Mouse (Mus musculus) heart, embryonic 15.5 days (tissue): ENCODE measurements around the gene C5ar2. TPM values are rescaled to one million over a fixed set of nuclear protein-coding genes. Genes with fewer than 3 reads are reported as not detected.
"Not testable (repeated sequence)": the region's sequence is repeated elsewhere in the genome, so short reads cannot be mapped to it uniquely, and the experiment has no call there.

Experiments used
- ATAC-seq: fragments of 200-750 bp; cut with Nextera tagmentation; replicated peaks from 2 replicates; pipeline ENCODE4 v1.8.0; 2017; ENCODE audit warnings: low read depth, moderate TSS enrichment; ENCODE audit not compliant: insufficient number of reproducible peaks, insufficient read depth, low FRiP score
- H3K27ac ChIP-seq: fragments of 300-500 bp; sonication (generic); 2 replicates; pipeline ENCODE4 v1.5.1; 2015; ENCODE audit warnings: mild to moderate bottlenecking, inconsistent platforms
- H3K27me3 ChIP-seq: fragments of 300-500 bp; sonication (generic); 2 replicates; pipeline ENCODE4 v1.6.1; 2015; ENCODE audit warnings: inconsistent platforms
- H3K36me3 ChIP-seq: fragments of 300-500 bp; sonication (generic); 2 replicates; pipeline ENCODE4 v1.6.1; 2015; ENCODE audit warnings: mild to moderate bottlenecking, inconsistent platforms
- H3K4me1 ChIP-seq: fragments of 300-500 bp; sonication (generic); replicated peaks from 2 replicates; pipeline ENCODE4 v1.6.1; 2015; ENCODE audit warnings: inconsistent platforms
- H3K4me2 ChIP-seq: fragments of 300-500 bp; sonication (generic); 2 replicates; pipeline ENCODE4 v1.6.1; 2015; ENCODE audit warnings: inconsistent platforms, mild to moderate bottlenecking, moderate library complexity
- H3K4me3 ChIP-seq: fragments of 300-500 bp; sonication (generic); 2 replicates; pipeline ENCODE4 v1.5.1; 2015; ENCODE audit warnings: mild to moderate bottlenecking, inconsistent platforms
- H3K9ac ChIP-seq: fragments of 300-500 bp; sonication (generic); 2 replicates; pipeline ENCODE4 v1.6.1; 2015; ENCODE audit warnings: mild to moderate bottlenecking, inconsistent platforms
- H3K9me3 ChIP-seq: fragments of 300-500 bp; sonication (generic); replicated peaks from 2 replicates; pipeline ENCODE4 v1.6.1; 2016; ENCODE audit warnings: inconsistent platforms
- WGBS: fragments of 180-500 bp; shearing (Covaris S2); methylation state at CpG from one replicate; pipeline ENCODE4 v1.1.7; 2015; ENCODE audit warnings: mixed read lengths; 5-methylcytosine and 5-hydroxymethylcytosine counted together
- polyA plus RNA-seq: library from polyadenylated mRNA; unstranded; fragments of >200 nt; fragmentation: Nextera tagmentation; extraction: Ambion mirVana; gene quantifications from 2 replicates; pipeline ENCODE4 v1.2.1, GENCODE M21; 2015

Gene C5ar2
- polyA plus RNA-seq, 1 experiment from 2014 or later = 1.1 TPM

- H3K4me1 ChIP-seq, H3K4me3 ChIP-seq, H3K36me3 ChIP-seq, ATAC-seq, H3K27ac ChIP-seq, H3K4me2 ChIP-seq, H3K9me3 ChIP-seq, H3K27me3 ChIP-seq, H3K9ac ChIP-seq: not testable (repeated sequence)
- 75% methylated on average over 4 of the region's 4 CpGs for WGBS
These were observed 12.0 kb upstream of the C5ar2 start for GRCm38 (mm10) chr7:16255963-16256362.

GRCm38 (mm10) chr7:16254195-16254594, 10.2 kb upstream of the C5ar2 start:
- ATAC-seq = no peak
- WGBS = 31% methylated on average over 4 of the region's 4 CpGs
- Histone ChIP-seq H3K4me3 (no peak overlapping the region), H3K27ac (no peak overlapping the region), H3K27me3 (no peaks in the 10 kb centered on the region), H3K36me3 (no peaks in the 10 kb centered on the region), H3K4me1 (no peaks in the 10 kb centered on the region), H3K9ac (no peak overlapping the region), H3K4me2 (no peak overlapping the region), H3K9me3 (no peaks in the 10 kb centered on the region)

- no peak overlapping the region for H3K9ac ChIP-seq
- no peaks in the 10 kb centered on the region for H3K27me3 ChIP-seq
- H3K9me3 ChIP-seq = no peaks in the 10 kb centered on the region
- no peak for ATAC-seq
- no peak overlapping the region for H3K4me2 ChIP-seq
- H3K4me3 ChIP-seq = no peak overlapping the region
- no peak overlapping the region for H3K27ac ChIP-seq
- no peaks in the 10 kb centered on the region for H3K36me3 ChIP-seq
- WGBS = 76% methylated on average over 5 of the region's 5 CpGs
- H3K4me1 ChIP-seq = no peaks in the 10 kb centered on the region
These were observed 6.7 kb upstream of the C5ar2 start for GRCm38 (mm10) chr7:16250687-16251086.

GRCm38 (mm10) chr7:16245958-16246357, 2.0 kb upstream of the C5ar2 start:
- Histone ChIP-seq H3K9ac (no peak overlapping the region), H3K27ac (no peak overlapping the region), H3K36me3 (no peaks in the 10 kb centered on the region), H3K27me3 (no peaks in the 10 kb centered on the region), H3K4me1 (no peaks in the 10 kb centered on the region), H3K4me3 (no peak overlapping the region), H3K9me3 (no peaks in the 10 kb centered on the region), H3K4me2 (no peak overlapping the region)
- WGBS = 58% methylated on average over 1 of the region's 4 CpGs
- ATAC-seq = no peak

GRCm38 (mm10) chr7:16242198-16242597, 1.8 kb downstream of the C5ar2 start:
- no peak overlapping the region for H3K4me3 ChIP-seq
- no peak for ATAC-seq
- H3K36me3 ChIP-seq = no peaks in the 10 kb centered on the region
- H3K27ac ChIP-seq = no peak overlapping the region
- H3K27me3 ChIP-seq = no peaks in the 10 kb centered on the region
- H3K4me2 ChIP-seq = no peak overlapping the region
- no peak overlapping the region for H3K9ac ChIP-seq
- H3K9me3 ChIP-seq = no peaks in the 10 kb centered on the region
- H3K4me1 ChIP-seq = no peaks in the 10 kb centered on the region
- 68% methylated on average over 6 of the region's 6 CpGs for WGBS

GRCm38 (mm10) chr7:16241787-16242186, 2.2 kb downstream of the C5ar2 start:
- H3K27me3 ChIP-seq = no peaks in the 10 kb centered on the region
- H3K36me3 ChIP-seq = no peaks in the 10 kb centered on the region
- H3K4me3 ChIP-seq = no peak overlapping the region
- H3K27ac ChIP-seq = no peak overlapping the region
- H3K9ac ChIP-seq = no peak overlapping the region
- WGBS = 55% methylated on average over 11 of the region's 11 CpGs
- no peaks in the 10 kb centered on the region for H3K4me1 ChIP-seq
- no peak overlapping the region for H3K4me2 ChIP-seq
- ATAC-seq = no peak
- H3K9me3 ChIP-seq = no peaks in the 10 kb centered on the region

GRCm38 (mm10) chr7:16240978-16241303, 3.0 kb downstream of the C5ar2 start:
- no peak overlapping the region for H3K27ac ChIP-seq

GRCm38 (mm10) chr7:16240281-16240977, 3.5 kb downstream of the C5ar2 start:
- Histone ChIP-seq H3K4me2 (no peak overlapping the region), H3K27ac (no peak overlapping the region), H3K4me1 (no peaks in the 10 kb centered on the region), H3K9me3 (no peaks in the 10 kb centered on the region), H3K27me3 (no peaks in the 10 kb centered on the region), H3K4me3 (no peak overlapping the region), H3K36me3 (no peaks in the 10 kb centered on the region), H3K9ac (no peak overlapping the region)
- peak; percentile 58 for ATAC-seq
- 69% methylated on average over 7 of the region's 7 CpGs for WGBS

More at GRCm38 (mm10) chr7:16240978-16241303, 3.0 kb downstream of the C5ar2 start:
- Histone ChIP-seq H3K9me3 (no peaks in the 10 kb centered on the region), H3K4me3 (no peak overlapping the region), H3K36me3 (no peaks in the 10 kb centered on the region), H3K4me2 (no peak overlapping the region), H3K27me3 (no peaks in the 10 kb centered on the region), H3K4me1 (no peaks in the 10 kb centered on the region), H3K9ac (no peak overlapping the region)
- WGBS = 93% methylated on average over 1 of the region's 1 CpGs
- no peak for ATAC-seq

GRCm38 (mm10) chr7:16239554-16239997, 4.4 kb downstream of the C5ar2 start:
- H3K4me3 ChIP-seq = no peak overlapping the region
- H3K27ac ChIP-seq = no peak overlapping the region
- H3K9me3 ChIP-seq = no peaks in the 10 kb centered on the region
- no peaks in the 10 kb centered on the region for H3K4me1 ChIP-seq
- no peaks in the 10 kb centered on the region for H3K27me3 ChIP-seq
- WGBS = 46% methylated on average over 9 of the region's 9 CpGs
- H3K9ac ChIP-seq = no peak overlapping the region
- no peak overlapping the region for H3K4me2 ChIP-seq
- no peaks in the 10 kb centered on the region for H3K36me3 ChIP-seq
- 0 out of 2 replicates have a peak, but pooled peaks have one; percentile 24 for ATAC-seq

GRCm38 (mm10) chr7:16229869-16230268, 14.1 kb downstream of the C5ar2 start:
- 34% methylated on average over 5 of the region's 5 CpGs for WGBS
- ATAC-seq = no peak
- Histone ChIP-seq H3K9ac (no peak overlapping the region), H3K27me3 (no peaks in the 10 kb centered on the region; the same call in 1 of the 2 replicates), H3K4me2 (no peak overlapping the region), H3K4me1 (peaks cover 8% of the 10 kb centered on the region; the same call in 1 of the 2 replicates), H3K36me3 (no peaks in the 10 kb centered on the region), H3K9me3 (no peaks in the 10 kb centered on the region), H3K4me3 (no peak overlapping the region), H3K27ac (no peak overlapping the region; the same call in 1 of the 2 replicates)

- WGBS = 1% methylated on average over 34 of the region's 34 CpGs
- ATAC-seq = peak; percentile 93
- H3K36me3 ChIP-seq = peaks cover 13% of the 10 kb centered on the region; the same call in 1 of the 2 replicates
- H3K9ac ChIP-seq = peak within 1 kb of the TSS; percentile 71
- H3K4me1 ChIP-seq = peaks cover 7% of the 10 kb centered on the region
- H3K27ac ChIP-seq = peak within 1 kb of the TSS; percentile 70
- H3K27me3 ChIP-seq = no peaks in the 10 kb centered on the region; the same call in 1 of the 2 replicates
- peak within 1 kb of the TSS; percentile 63 for H3K4me3 ChIP-seq
- peak within 1 kb of the TSS; percentile 66 for H3K4me2 ChIP-seq
- H3K9me3 ChIP-seq = no peaks in the 10 kb centered on the region
These were observed 22.2 kb downstream of the C5ar2 start, which contains the start of gene Dhx34 for GRCm38 (mm10) chr7:16221582-16222272. TSS of gene Dhx34 (minus strand) at chr7:16222037.
